Mouse (Mus musculus): ENCODE measurements around the gene Rngtt.

GRCm38 (mm10) chr4:33290878-33291277 is 19.2 kb upstream of the Rngtt start:
- TF ChIP-seq EP300 (IDR thresholded peaks at IDR 0.05; ENCODE audit: low read depth) (no peak), CTCF (IDR thresholded peaks at IDR 0.05; ENCODE audit: low read depth) (peak; percentile 26)
